Mouse (Mus musculus) thymus, postnatal 14 days (tissue): Measurements from ENCODE around the gene Cdc42ep4.

Experiments used
- DNase-seq: peaks from one replicate; pipeline ENCODE4 v3.0.0; 2021

The Cdc42ep4 gene

DNA sequence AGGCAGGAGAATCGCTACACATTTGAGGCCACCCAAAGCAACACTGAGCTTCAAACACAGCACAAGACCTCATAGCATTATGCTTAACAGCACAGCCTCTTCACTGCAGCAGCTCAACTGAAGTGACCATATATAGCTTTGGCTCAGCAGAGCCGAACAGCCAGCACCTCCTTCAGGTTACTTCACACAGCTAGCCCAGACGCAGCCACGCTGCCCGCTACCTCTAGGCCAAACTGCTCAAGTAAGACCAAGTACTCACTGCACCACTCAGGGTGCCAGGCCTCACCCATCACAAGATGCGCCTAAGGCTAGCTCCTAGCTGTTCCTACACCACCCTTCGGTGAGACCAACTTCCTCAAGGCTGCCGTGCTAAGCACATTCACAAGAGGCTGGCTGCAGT lies 73.3 kb downstream of the Cdc42ep4 start:
- no peak for DNase-seq

DNA sequence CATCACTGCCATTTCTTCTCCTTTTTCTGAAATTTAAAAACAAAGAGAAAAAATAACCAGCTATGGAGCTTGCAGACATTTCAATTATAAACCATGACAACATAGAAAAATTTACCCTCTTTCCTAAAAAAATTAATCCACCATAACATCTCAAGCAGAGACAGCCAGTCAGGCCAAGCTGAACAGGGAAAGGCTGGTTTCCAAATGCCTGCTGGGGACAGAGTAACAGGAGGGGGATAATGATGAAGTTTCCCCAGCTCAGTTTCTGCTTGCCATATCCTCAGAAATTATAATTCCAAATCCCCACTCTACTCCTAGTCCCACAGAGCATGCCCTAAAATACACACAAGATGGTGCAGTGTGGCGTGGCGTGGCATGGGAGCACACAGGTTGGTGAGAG lies 74.3 kb downstream of the Cdc42ep4 start:
- DNase-seq = no peak
